Mouse (Mus musculus) testis, postnatal 14 days (tissue): ENCODE data around the gene Ccdc151.

Source experiments
- DNase-seq: peaks from one replicate; pipeline ENCODE4 v3.0.0; 2021; ENCODE audit warnings: low spot score

The Ccdc151 gene

GRCm38 (mm10) chr9:21955570-21956281 is 46.7 kb downstream of the Ccdc151 start, which contains the start of gene Swsap1:
Swsap1 (plus strand) TSS chr9:21955755.
- peak; percentile 98 for DNase-seq

GRCm38 (mm10) chr9:21955225-21955569 is 47.2 kb downstream of the Ccdc151 start:
- no peak for DNase-seq

- no peak for DNase-seq
These were observed 47.8 kb downstream of the Ccdc151 start for GRCm38 (mm10) chr9:21954635-21955034.

- no peak for DNase-seq
These were observed 48.8 kb downstream of the Ccdc151 start for GRCm38 (mm10) chr9:21953600-21953999.

GRCm38 (mm10) chr9:21951977-21952376 is 50.5 kb downstream of the Ccdc151 start:
- no peak for DNase-seq

GRCm38 (mm10) chr9:21950322-21950721 is 52.1 kb downstream of the Ccdc151 start:
- DNase-seq = peak; percentile 55

GRCm38 (mm10) chr9:21948790-21949189 is 53.6 kb downstream of the Ccdc151 start:
- DNase-seq = no peak

- DNase-seq = no peak
These were observed 54.3 kb downstream of the Ccdc151 start for GRCm38 (mm10) chr9:21948146-21948545.

GRCm38 (mm10) chr9:21947540-21948130 is 54.8 kb downstream of the Ccdc151 start:
- no peak for DNase-seq

GRCm38 (mm10) chr9:21944267-21944666 is 58.2 kb downstream of the Ccdc151 start:
- no peak for DNase-seq

GRCm38 (mm10) chr9:21943638-21944037 is 58.8 kb downstream of the Ccdc151 start:
- DNase-seq = no peak

- DNase-seq = no peak
These were observed 59.4 kb downstream of the Ccdc151 start for GRCm38 (mm10) chr9:21943046-21943445.
